Mouse (Mus musculus) megakaryocyte progenitor cell, adult 5-6 weeks (primary cell): ENCODE measurements around the gene Ppp1r36. TPM values are rescaled to one million over a fixed set of nuclear protein-coding genes. Genes with fewer than 3 reads are reported as not detected.
"Not testable (repeated sequence)": the region's sequence is repeated elsewhere in the genome, so short reads cannot be mapped to it uniquely, and the experiment has no call there.

Source experiments
- ATAC-seq: replicated peaks from 2 replicates; pipeline ENCODE4 v1.8.0; 2016; ENCODE audit warnings: mild to moderate bottlenecking, moderate TSS enrichment, inconsistent platforms; ENCODE audit not compliant: poor library complexity
- total RNA-seq, 2 experiments: library from RNA; stranded (forward) in 1 of 2; stranded (reverse) in 1 of 2; fragments of 157-497, 149-512 nt in 1 of 2; fragments of 200-1000 nt in 1 of 2; gene quantifications; 2 replicates each; pipeline versions ENCODE4 v1.2.3 to v1.2.4; 2015 to 2017

Gene Ppp1r36
- total RNA-seq, 2 experiments from 2014 or later, result 0.72 TPM; not detected in 1

DNA sequence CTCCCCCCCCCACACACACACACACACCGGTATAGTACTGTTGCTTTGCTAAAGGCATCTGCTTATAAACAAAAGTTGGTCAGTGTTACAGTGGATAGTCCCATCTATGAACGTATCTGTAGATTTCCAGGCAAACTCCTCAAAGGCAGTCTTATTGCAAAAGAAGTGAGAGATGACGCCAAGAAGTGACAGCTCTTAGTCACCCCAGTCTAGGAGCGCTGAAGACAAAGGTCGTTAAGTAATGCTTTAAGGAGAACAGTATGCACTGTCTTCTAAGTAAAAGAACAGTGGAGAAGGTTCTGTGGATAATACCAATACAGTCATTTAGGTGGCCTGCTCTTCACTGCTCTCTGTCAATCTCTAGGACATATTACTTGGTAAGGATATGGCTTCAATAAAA is 24.4 kb upstream of the Ppp1r36 start:
- ATAC-seq, result no peak

- ATAC-seq, result no peak
These were observed 20.1 kb upstream of the Ppp1r36 start for GRCm38 (mm10) chr12:76397281-76397680.

- ATAC-seq, result no peak
These were observed 15.7 kb upstream of the Ppp1r36 start for GRCm38 (mm10) chr12:76401674-76402073.

- peak; percentile 59 for ATAC-seq
These were observed 14.1 kb upstream of the Ppp1r36 start for GRCm38 (mm10) chr12:76402991-76403885.

DNA sequence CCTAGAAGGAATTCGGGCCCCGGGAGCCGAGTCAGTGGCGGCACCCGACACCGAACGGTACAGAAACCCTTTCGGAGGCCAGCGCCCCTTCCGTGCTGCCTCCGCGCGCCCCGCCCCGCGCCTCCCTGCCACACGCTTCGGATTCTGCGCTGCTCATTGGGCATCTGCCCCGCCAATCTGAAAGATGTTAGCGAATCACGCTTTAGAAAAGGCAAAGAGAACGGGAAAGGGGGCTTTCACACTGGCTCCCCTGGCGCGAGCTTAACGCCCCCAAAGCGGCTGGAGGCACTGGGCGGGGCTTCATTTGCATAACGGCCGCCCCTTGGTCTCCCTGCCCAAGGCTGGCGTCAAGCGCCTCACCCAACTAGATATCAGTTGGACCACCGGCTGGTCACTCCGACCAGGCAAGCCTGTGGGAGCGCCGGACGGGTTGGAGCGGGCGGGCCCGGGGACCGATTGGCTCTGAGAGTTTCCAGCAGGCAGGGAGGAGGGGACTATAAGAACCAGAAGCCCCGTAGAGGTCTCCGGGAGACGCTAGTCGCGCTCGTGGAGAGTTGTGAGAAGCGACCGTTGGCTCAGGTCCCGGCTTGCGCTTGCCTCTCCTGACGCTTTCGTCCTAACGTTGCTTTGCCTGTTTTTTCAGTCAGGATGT is 13.3 kb upstream of the Ppp1r36 start, which contains the start of gene Hspa2:
Gene Hspa2 (plus strand): TSS at position 291 of the 652 bp plus-strand sequence.
- ATAC-seq, result peak; percentile 85

- ATAC-seq, result no peak
These were observed 12.5 kb upstream of the Ppp1r36 start for GRCm38 (mm10) chr12:76404836-76405182.

DNA sequence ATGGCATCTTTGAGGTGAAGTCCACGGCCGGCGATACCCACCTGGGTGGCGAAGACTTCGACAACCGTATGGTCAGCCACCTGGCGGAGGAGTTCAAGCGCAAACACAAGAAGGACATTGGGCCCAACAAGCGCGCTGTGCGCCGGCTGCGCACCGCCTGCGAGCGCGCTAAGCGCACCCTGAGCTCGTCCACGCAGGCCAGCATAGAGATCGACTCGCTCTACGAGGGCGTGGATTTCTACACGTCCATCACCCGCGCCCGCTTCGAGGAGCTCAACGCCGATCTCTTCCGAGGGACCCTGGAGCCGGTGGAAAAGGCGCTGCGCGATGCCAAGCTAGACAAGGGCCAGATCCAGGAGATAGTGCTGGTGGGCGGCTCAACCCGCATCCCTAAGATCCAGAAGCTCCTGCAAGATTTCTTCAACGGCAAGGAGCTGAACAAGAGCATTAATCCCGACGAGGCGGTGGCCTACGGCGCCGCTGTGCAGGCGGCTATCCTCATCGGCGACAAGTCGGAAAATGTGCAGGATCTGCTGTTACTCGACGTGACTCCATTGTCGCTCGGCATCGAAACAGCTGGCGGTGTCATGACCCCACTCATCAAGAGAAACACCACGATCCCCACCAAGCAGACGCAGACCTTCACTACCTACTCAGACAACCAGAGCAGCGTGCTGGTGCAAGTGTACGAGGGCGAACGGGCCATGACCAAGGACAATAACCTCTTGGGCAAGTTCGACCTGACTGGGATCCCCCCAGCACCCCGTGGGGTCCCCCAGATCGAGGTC is 12.0 kb upstream of the Ppp1r36 start:
- ATAC-seq, result no peak

DNA sequence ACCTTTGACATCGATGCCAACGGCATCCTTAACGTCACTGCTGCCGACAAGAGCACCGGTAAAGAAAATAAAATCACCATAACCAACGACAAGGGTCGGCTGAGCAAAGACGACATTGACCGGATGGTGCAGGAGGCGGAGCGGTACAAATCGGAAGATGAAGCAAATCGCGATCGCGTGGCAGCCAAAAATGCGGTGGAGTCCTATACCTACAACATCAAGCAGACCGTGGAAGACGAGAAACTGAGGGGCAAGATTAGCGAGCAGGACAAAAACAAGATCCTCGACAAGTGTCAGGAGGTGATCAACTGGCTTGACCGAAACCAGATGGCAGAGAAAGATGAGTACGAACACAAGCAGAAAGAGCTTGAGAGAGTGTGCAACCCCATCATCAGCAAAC is 11.4 kb upstream of the Ppp1r36 start:
- no peak for ATAC-seq

- no peak for ATAC-seq
These were observed 10.2 kb upstream of the Ppp1r36 start for GRCm38 (mm10) chr12:76407184-76407583.

- ATAC-seq, result no peak
These were observed 8.2 kb upstream of the Ppp1r36 start for GRCm38 (mm10) chr12:76409166-76409565.

DNA sequence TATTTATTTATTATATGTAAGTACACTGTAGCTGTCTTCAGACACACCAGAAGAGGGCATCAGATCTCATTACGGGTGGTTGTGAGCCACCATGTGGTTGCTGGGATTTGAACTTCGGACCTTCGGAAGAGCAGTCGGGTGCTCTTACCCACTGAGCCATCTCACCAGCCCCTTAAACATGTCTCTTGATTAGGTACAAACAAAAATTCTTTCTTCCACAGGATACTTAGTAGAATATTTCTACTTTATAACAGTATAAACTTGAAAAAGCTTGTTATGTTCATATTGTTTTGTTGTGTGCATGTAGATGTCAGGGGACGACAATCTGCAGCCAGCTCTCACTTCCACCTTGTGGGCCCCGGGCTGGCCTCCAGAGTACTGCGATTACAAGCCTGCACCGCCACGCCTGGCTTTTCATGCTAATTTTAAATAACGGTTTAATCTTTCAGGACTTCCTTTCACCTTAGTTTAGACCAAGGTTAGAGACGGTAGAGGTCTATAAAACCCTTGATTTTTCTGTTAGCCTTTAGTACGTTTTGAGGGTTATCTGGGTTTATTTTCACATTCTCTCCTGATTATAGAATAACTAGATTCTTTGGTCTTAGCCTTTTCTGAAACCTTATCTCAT is 1.8 kb upstream of the Ppp1r36 start:
- peak; percentile 85 for ATAC-seq

DNA sequence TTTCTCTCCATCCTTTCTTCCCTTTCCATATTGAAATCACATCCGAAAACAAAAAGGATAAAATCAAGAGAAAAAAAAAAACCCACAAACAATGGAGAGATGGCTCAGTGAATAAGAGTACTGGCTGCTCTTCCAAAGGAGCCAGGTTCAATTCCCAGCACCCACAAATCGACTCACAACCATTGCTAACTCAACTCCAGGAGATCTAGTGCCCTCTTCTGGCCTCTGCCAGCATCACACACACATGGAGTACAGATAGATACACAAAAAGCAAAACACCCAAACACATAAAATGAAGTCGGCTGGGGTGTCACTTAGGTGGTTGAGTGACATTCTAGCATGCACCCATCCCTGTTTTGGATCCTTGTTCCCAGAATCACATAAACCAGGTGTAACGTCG is 1.0 kb downstream of the Ppp1r36 start:
- no peak for ATAC-seq

DNA sequence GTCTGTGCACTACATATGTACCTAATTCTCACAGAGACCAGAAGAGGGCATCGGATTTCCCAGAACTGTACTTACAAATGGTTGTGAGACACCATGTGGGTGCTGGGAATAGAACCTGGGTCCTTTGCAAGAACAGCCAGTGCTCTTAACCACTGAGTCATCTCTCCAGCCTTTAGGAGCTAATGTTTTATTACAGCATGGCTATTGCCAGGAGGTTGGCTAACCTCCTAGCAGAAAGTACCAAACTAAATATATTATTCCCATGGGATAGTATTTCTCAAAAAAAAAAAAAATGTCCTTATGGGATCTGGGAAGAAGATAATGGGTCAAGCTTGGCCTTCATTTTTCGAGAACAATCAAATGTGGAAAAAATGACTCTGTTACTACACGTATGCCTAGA is 7.9 kb downstream of the Ppp1r36 start:
- ATAC-seq, result no peak

DNA sequence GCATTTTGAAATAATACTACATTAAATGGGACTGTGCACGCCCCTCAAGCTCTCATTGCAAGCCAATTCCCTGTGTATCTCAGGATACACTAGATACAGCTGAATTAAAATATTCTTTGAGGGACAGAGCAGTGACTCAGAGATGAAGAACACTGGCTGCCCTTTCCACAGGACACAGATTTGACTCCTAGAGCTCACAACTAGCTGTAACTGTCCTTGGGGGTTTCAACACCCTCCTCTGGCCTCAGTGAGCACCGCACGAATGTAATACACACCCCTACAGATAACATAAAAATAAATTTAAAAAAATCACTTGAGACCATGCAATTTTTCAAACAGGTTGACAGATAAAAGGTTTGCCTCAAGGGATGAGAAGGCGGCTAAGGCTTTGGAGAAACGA is 10.2 kb downstream of the Ppp1r36 start:
- no peak for ATAC-seq

- no peak for ATAC-seq
These were observed 13.6 kb downstream of the Ppp1r36 start for GRCm38 (mm10) chr12:76430879-76431406.

- no peak for ATAC-seq
These were observed 14.1 kb downstream of the Ppp1r36 start for GRCm38 (mm10) chr12:76431431-76431830.

DNA sequence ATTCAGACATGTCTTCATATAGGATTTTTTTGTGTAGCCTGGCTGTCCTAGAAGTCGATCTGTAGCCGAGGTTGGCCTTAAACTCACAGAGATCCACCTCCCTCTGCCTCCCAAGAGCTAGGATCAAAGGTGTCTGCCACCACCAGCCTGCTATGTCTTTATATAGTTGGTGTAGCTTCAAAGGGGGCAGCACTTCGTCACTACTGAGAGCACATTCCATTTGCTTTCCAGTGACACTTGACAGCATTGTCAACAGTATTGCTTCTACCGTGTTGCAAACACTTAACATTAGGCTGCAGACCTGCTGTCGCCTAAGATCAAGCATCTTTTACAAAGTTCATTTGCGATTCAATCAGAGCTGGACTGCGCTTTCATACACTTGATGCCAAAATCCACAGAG is 16.8 kb downstream of the Ppp1r36 start:
- ATAC-seq, result no peak

DNA sequence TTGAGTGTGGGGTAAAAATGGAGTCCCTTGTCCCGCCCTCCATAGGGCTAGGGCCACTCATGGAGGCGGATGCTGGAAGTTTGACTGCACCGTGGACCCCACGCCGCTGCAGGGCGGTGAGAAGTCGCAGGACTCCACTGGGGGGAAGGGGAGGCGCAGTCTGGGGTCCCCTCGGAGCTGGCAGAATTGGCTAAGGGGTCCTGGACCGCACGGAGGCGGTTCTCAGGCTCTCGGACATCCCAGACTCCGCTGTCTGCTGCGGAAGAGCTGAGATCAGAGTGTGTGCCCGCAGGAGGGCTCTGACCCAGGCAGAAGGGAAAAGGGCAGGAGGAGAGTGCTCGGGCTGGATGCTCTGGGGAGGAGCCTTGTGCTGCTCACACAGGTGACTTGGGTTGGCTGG is 17.7 kb downstream of the Ppp1r36 start:
- ATAC-seq, result 0 out of 2 replicates have a peak, but pooled peaks have one; percentile 14

DNA sequence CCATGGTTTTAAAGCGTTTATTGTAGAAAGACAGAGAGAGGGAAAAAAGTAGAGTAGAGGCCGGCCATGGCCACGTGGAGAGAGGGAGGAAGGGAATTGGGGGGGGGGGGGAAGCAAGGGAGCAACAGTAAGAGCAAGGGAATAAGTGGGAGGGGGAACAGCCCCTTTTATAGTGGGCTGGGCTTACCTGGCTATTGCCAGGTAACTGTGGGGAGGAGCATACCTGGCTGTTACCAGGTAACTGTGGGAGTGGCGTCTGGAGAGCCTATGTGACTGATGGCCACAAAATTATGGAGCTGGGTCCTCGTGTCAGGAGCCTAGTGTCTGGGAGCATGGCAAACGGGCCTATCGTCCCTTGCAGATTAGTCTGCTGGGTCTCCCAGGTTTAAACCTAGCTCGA is 18.2 kb downstream of the Ppp1r36 start:
- ATAC-seq, result no peak

- ATAC-seq, result not testable (repeated sequence)
These were observed 26.1 kb downstream of the Ppp1r36 start for GRCm38 (mm10) chr12:76443488-76443887.

- ATAC-seq, result peak; percentile 65
These were observed 27.0 kb downstream of the Ppp1r36 start for GRCm38 (mm10) chr12:76444359-76444772.
